Mouse (Mus musculus): ENCODE data around the gene Ppp1r12a.

- TF ChIP-seq CTCF (IDR thresholded peaks at IDR 0.05; ENCODE audit: borderline replicate concordance, insufficient read depth, low read length) (no peak), POLR2A (IDR thresholded peaks at IDR 0.05; ENCODE audit: low read depth, low read length) (no peak)
These were observed 153.2 kb downstream of the Ppp1r12a start for GRCm38 (mm10) chr10:108315236-108315635.

Data from embryonic fibroblast, embryonic 13.5 days (primary cell).